Mouse (Mus musculus): ENCODE measurements around the gene Rep15.

The Rep15 gene

GRCm38 (mm10) chr6:147029591-147029990 is 2.8 kb upstream of the Rep15 start:
- DNase-seq (ENCODE audit: low spot score in 2 of 2) = no peak

- DNase-seq (ENCODE audit: low spot score in 2 of 2) = no peak
Measured at GRCm38 (mm10) chr6:147030096-147030885, 2.1 kb upstream of the Rep15 start.

- peak; percentile 82 to 88 for DNase-seq (ENCODE audit: low spot score in 2 of 2)
Measured at GRCm38 (mm10) chr6:147042291-147043290, 10.2 kb downstream of the Rep15 start, which contains the start of gene Mrps35. Mrps35 (plus strand) TSS chr6:147042764.

GRCm38 (mm10) chr6:147043633-147044032 is 11.2 kb downstream of the Rep15 start:
- no peak for DNase-seq (ENCODE audit: low spot score in 2 of 2)

- DNase-seq (ENCODE audit: low spot score in 2 of 2) = no peak
Measured at GRCm38 (mm10) chr6:147049239-147049805, 16.9 kb downstream of the Rep15 start.

- DNase-seq (ENCODE audit: low spot score in 2 of 2) = no peak
Measured at GRCm38 (mm10) chr6:147051666-147052065, 19.3 kb downstream of the Rep15 start.

- DNase-seq (ENCODE audit: low spot score in 2 of 2) = no peak
Measured at GRCm38 (mm10) chr6:147052440-147052839, 20.1 kb downstream of the Rep15 start.

GRCm38 (mm10) chr6:147053785-147054646 is 21.6 kb downstream of the Rep15 start:
- DNase-seq (ENCODE audit: low spot score in 2 of 2) = no peak

GRCm38 (mm10) chr6:147055374-147055977 is 23.1 kb downstream of the Rep15 start:
- DNase-seq (ENCODE audit: low spot score in 2 of 2) = no peak

- no peak for DNase-seq (ENCODE audit: low spot score in 2 of 2)
Measured at GRCm38 (mm10) chr6:147059326-147059725, 26.9 kb downstream of the Rep15 start.

GRCm38 (mm10) chr6:147061630-147062029 is 29.2 kb downstream of the Rep15 start:
- DNase-seq (ENCODE audit: low spot score in 2 of 2) = no peak

GRCm38 (mm10) chr6:147062034-147062433 is 29.6 kb downstream of the Rep15 start:
- DNase-seq (ENCODE audit: low spot score in 2 of 2) = no peak

GRCm38 (mm10) chr6:147062694-147063093 is 30.3 kb downstream of the Rep15 start:
- no peak for DNase-seq (ENCODE audit: low spot score in 2 of 2)

GRCm38 (mm10) chr6:147064226-147064943 is 32.0 kb downstream of the Rep15 start:
- DNase-seq (ENCODE audit: low spot score in 2 of 2) = no peak

GRCm38 (mm10) chr6:147064944-147065261 is 32.5 kb downstream of the Rep15 start:
- DNase-seq (ENCODE audit: low spot score in 2 of 2) = no peak

GRCm38 (mm10) chr6:147075808-147076387 is 43.5 kb downstream of the Rep15 start:
- DNase-seq (ENCODE audit: low spot score in 2 of 2) = no peak

- DNase-seq (ENCODE audit: low spot score in 2 of 2) = no peak
Measured at GRCm38 (mm10) chr6:147076878-147077277, 44.5 kb downstream of the Rep15 start.

GRCm38 (mm10) chr6:147079919-147080318 is 47.5 kb downstream of the Rep15 start:
- DNase-seq (ENCODE audit: low spot score in 2 of 2) = no peak

Data from frontal cortex, postnatal 10 days (tissue).